Mouse (Mus musculus) lung, embryonic 16.5 days (tissue): ENCODE data around the gene Prkar2b. TPM values are rescaled to one million over a fixed set of nuclear protein-coding genes. Genes with fewer than 3 reads are reported as not detected.

Experiments
- ATAC-seq: fragments of 200-750 bp; cut with Nextera tagmentation; 2 replicates; pipeline ENCODE4 v1.8.0; 2017; ENCODE audit warnings: low read depth, mild to moderate bottlenecking, moderate library complexity
- H3K27ac ChIP-seq: fragments of 300-500 bp; sonication (generic); 2 replicates; pipeline ENCODE4 v1.5.1; 2014; ENCODE audit warnings: mild to moderate bottlenecking, control low read depth, low read length
- H3K27me3 ChIP-seq: fragments of 300-500 bp; sonication (generic); 2 replicates; pipeline ENCODE4 v1.6.1; 2014; ENCODE audit warnings: low read depth, low read length, mixed read lengths; ENCODE audit not compliant: control insufficient read depth, insufficient read depth
- H3K36me3 ChIP-seq: fragments of 300-500 bp; sonication (generic); 2 replicates; pipeline ENCODE4 v1.6.1; 2014; ENCODE audit warnings: low read length; ENCODE audit not compliant: control insufficient read depth, insufficient read depth
- H3K4me1 ChIP-seq: fragments of 300-500 bp; sonication (generic); replicated peaks from 2 replicates; pipeline ENCODE4 v1.6.1; 2014; ENCODE audit warnings: low read length, mixed read lengths; ENCODE audit not compliant: control insufficient read depth, insufficient read depth
- H3K4me2 ChIP-seq: fragments of 300-500 bp; sonication (generic); 2 replicates; pipeline ENCODE4 v1.6.1; 2014; ENCODE audit warnings: low read depth, low read length, control low read depth
- H3K4me3 ChIP-seq: fragments of 300-500 bp; sonication (generic); 2 replicates; pipeline ENCODE4 v1.5.1; 2014; ENCODE audit warnings: mild to moderate bottlenecking, low read length, control low read depth
- H3K9ac ChIP-seq: fragments of 300-500 bp; sonication (generic); 2 replicates; pipeline ENCODE4 v1.6.1; 2014; ENCODE audit warnings: low read length, control low read depth
- H3K9me3 ChIP-seq: fragments of 300-500 bp; sonication (generic); 2 replicates; pipeline ENCODE4 v1.6.1; 2016; ENCODE audit warnings: low read length; ENCODE audit not compliant: control insufficient read depth
- WGBS: fragments of 180-500 bp; shearing (Covaris S2); extraction: QIAGEN DNeasy Blood & Tissue Kit; methylation state at CpG from one replicate; pipeline ENCODE4 v1.1.7; 2014; 5-methylcytosine and 5-hydroxymethylcytosine counted together
- polyA plus RNA-seq: library from polyadenylated mRNA; unstranded; fragments of >200 nt; fragmentation: Nextera tagmentation; extraction: Ambion mirVana; gene quantifications from 2 replicates; pipeline ENCODE4 v1.2.1, GENCODE M21; 2015

The Prkar2b gene
- polyA plus RNA-seq, 1 experiment from 2014 or later: 18.3 TPM

- Histone ChIP-seq H3K9me3 (no peaks in the 10 kb centered on the region), H3K36me3 (no peaks in the 10 kb centered on the region), H3K9ac (no peak overlapping the region), H3K4me2 (no peak overlapping the region), H3K4me3 (no peak overlapping the region), H3K27me3 (no peaks in the 10 kb centered on the region), H3K27ac (no peak overlapping the region), H3K4me1 (no peaks in the 10 kb centered on the region)
- ATAC-seq: no peak
- 76% methylated on average over 5 of the region's 5 CpGs for WGBS
These were observed 52.4 kb downstream of the Prkar2b start for GRCm38 (mm10) chr12:32008728-32009127.

GRCm38 (mm10) chr12:32007646-32008045 is 53.5 kb downstream of the Prkar2b start:
- Histone ChIP-seq H3K9ac (no peak overlapping the region), H3K4me3 (no peak overlapping the region), H3K4me2 (no peak overlapping the region), H3K4me1 (no peaks in the 10 kb centered on the region), H3K9me3 (no peaks in the 10 kb centered on the region), H3K27me3 (no peaks in the 10 kb centered on the region), H3K27ac (no peak overlapping the region), H3K36me3 (no peaks in the 10 kb centered on the region)
- no peak for ATAC-seq
- 72% methylated on average over 4 of the region's 4 CpGs for WGBS

DNA sequence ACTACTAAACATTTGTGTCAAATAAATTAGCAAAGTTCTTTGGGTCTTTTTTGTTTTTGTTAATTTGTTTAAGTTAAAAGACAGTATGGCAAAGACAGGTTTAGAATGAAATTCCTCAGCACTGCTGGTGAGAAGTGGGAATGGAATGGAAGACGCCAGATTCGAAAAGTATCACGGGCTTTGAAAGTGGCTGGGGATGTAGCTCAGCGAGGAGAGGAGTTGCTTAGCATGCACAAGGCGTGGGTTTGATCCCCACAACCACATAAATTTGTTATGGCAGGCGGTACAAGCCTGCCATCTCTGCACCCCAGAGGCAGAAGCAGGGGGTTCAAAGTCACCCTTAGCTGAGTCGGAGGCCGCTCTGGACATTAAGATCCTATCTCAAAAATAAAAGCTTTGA is 54.1 kb downstream of the Prkar2b start:
- H3K4me2 ChIP-seq: no peak overlapping the region
- H3K36me3 ChIP-seq: no peaks in the 10 kb centered on the region
- no peak for ATAC-seq
- H3K27ac ChIP-seq: no peak overlapping the region
- no peaks in the 10 kb centered on the region for H3K4me1 ChIP-seq
- H3K4me3 ChIP-seq: no peak overlapping the region
- no peak overlapping the region for H3K9ac ChIP-seq
- no peaks in the 10 kb centered on the region for H3K27me3 ChIP-seq
- no peaks in the 10 kb centered on the region for H3K9me3 ChIP-seq
- 87% methylated on average over 8 of the region's 8 CpGs for WGBS

GRCm38 (mm10) chr12:32006391-32006929 is 54.6 kb downstream of the Prkar2b start:
- Histone ChIP-seq H3K27me3 (no peaks in the 10 kb centered on the region), H3K4me1 (no peaks in the 10 kb centered on the region), H3K9me3 (no peaks in the 10 kb centered on the region), H3K27ac (no peak overlapping the region), H3K36me3 (no peaks in the 10 kb centered on the region), H3K4me3 (no peak overlapping the region), H3K9ac (no peak overlapping the region), H3K4me2 (no peak overlapping the region)
- ATAC-seq: no peak
- WGBS: 75% methylated on average over 10 of the region's 10 CpGs

DNA sequence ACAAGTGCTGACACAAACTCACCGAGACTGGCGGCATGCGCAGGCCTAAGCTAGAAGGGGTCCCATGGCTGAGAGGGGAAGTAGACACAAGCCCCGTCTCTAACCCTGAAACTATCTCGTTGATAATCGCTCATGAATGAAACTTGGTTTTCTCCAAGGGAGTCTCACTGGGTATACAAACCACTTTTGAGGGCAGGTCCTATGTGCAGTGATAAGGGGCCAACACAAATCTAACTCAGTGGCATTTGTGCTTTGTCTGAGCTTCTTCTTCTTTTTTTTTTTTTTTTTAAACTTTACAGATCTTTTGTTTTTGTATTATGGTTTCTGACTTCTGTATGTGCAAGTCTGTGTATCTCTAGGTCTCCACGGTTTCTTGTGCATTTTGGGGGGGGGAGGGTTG is 60.6 kb downstream of the Prkar2b start:
- WGBS: 80% methylated on average over 7 of the region's 7 CpGs
- H3K27me3 ChIP-seq: no peaks in the 10 kb centered on the region
- ATAC-seq: no peak
- no peak overlapping the region for H3K4me2 ChIP-seq
- H3K9ac ChIP-seq: no peak overlapping the region
- H3K4me3 ChIP-seq: no peak overlapping the region
- no peak overlapping the region for H3K27ac ChIP-seq
- H3K9me3 ChIP-seq: no peaks in the 10 kb centered on the region
- H3K36me3 ChIP-seq: no peaks in the 10 kb centered on the region
- H3K4me1 ChIP-seq: 0 out of 2 replicates have a peak, but pooled peaks cover 2% of the 10 kb centered on the region

DNA sequence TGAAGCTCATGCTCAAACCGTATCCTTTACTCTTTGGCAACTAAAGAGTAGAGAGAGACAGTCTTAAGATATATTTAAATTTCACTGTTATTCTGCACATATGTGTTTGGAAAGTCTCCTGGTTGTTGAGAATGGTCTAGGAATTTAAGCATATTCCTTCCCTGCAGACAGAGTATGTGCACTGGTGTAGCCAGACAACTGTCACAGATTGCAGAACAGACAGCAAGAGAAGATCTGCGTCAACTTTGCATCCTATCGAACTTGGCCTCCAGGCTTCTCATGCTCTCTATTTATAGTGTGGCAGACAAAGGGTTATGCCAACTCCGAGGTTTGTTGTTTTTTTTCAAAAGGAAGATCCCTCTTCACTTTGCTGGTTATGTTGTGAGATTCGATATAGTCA is 62.4 kb downstream of the Prkar2b start:
- no peak overlapping the region for H3K9ac ChIP-seq
- H3K4me1 ChIP-seq: 0 out of 2 replicates have a peak, but pooled peaks cover 2% of the 10 kb centered on the region
- no peak for ATAC-seq
- H3K4me2 ChIP-seq: no peak overlapping the region
- WGBS: 64% methylated on average over 5 of the region's 5 CpGs
- no peaks in the 10 kb centered on the region for H3K27me3 ChIP-seq
- H3K36me3 ChIP-seq: no peaks in the 10 kb centered on the region
- H3K4me3 ChIP-seq: no peak overlapping the region
- no peaks in the 10 kb centered on the region for H3K9me3 ChIP-seq
- H3K27ac ChIP-seq: no peak overlapping the region

GRCm38 (mm10) chr12:31997328-31997878 is 63.7 kb downstream of the Prkar2b start:
- H3K27me3 ChIP-seq: no peaks in the 10 kb centered on the region
- H3K9me3 ChIP-seq: no peaks in the 10 kb centered on the region
- no peak overlapping the region for H3K9ac ChIP-seq
- ATAC-seq: 0 out of 2 replicates have a peak, but pooled peaks have one; percentile 47
- no peaks in the 10 kb centered on the region for H3K36me3 ChIP-seq
- H3K4me2 ChIP-seq: no peak overlapping the region
- H3K4me1 ChIP-seq: 0 out of 2 replicates have a peak, but pooled peaks cover 2% of the 10 kb centered on the region
- no peak overlapping the region for H3K4me3 ChIP-seq
- WGBS: 44% methylated on average over 3 of the region's 3 CpGs
- no peak overlapping the region for H3K27ac ChIP-seq

DNA sequence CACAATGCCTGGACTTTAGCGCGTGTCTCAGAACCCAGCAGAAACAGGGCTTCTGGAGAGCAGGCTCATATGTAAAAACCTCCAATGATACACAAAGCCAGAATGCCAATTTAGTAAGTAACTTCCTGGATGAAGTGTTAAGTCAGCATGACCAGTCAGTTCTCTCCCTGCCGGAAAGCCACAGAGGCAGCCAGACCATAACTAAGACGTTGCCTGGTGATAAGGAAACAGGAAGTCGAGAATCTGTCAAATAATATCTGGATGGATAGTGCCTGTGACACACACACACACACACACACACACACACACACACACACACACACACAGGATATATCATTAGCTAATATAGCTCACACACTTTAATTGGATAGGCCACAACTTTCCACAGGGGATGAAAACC is 64.2 kb downstream of the Prkar2b start:
- H3K27ac ChIP-seq: no peak overlapping the region
- H3K9ac ChIP-seq: no peak overlapping the region
- H3K4me2 ChIP-seq: no peak overlapping the region
- no peaks in the 10 kb centered on the region for H3K36me3 ChIP-seq
- 37% methylated on average over 5 of the region's 5 CpGs for WGBS
- 0 out of 2 replicates have a peak, but pooled peaks cover 2% of the 10 kb centered on the region for H3K4me1 ChIP-seq
- no peaks in the 10 kb centered on the region for H3K27me3 ChIP-seq
- H3K9me3 ChIP-seq: no peaks in the 10 kb centered on the region
- no peak overlapping the region for H3K4me3 ChIP-seq
- ATAC-seq: peak; percentile 61

GRCm38 (mm10) chr12:31990575-31990974 is 70.5 kb downstream of the Prkar2b start:
- no peaks in the 10 kb centered on the region for H3K36me3 ChIP-seq
- no peak for ATAC-seq
- H3K4me1 ChIP-seq: no peaks in the 10 kb centered on the region
- H3K9me3 ChIP-seq: no peaks in the 10 kb centered on the region
- no peak overlapping the region for H3K4me3 ChIP-seq
- H3K4me2 ChIP-seq: no peak overlapping the region
- H3K9ac ChIP-seq: no peak overlapping the region
- H3K27me3 ChIP-seq: no peaks in the 10 kb centered on the region
- WGBS: 80% methylated on average over 4 of the region's 4 CpGs
- no peak overlapping the region for H3K27ac ChIP-seq
